Mouse (Mus musculus) liver, adult 2 months (tissue): ENCODE data around the gene Cdk14. TPM values are rescaled to one million over a fixed set of nuclear protein-coding genes. Genes with fewer than 3 reads are reported as not detected.

Experiments
- DNase-seq: peaks from one replicate; pipeline ENCODE4 v3.0.0-alpha.2; 2011; ENCODE audit warnings: low read depth, low spot score; ENCODE audit errors: extremely low read depth
- H3K27ac ChIP-seq: fragments of 200-500 bp; replicated peaks from 2 replicates; pipeline ENCODE4 v1.5.1; 2012; ENCODE audit warnings: low read depth, mild to moderate bottlenecking, control low read depth, inconsistent platforms, low read length; ENCODE audit not compliant: insufficient read depth
- H3K27me3 ChIP-seq: fragments of 200-500 bp; 2 replicates; pipeline ENCODE4 v1.6.1; 2012; ENCODE audit warnings: mild to moderate bottlenecking, moderate library complexity, low read length, inconsistent platforms; ENCODE audit not compliant: control insufficient read depth, insufficient read depth
- H3K36me3 ChIP-seq: fragments of 200-500 bp; 2 replicates; pipeline ENCODE4 v1.6.1; 2012; ENCODE audit warnings: low read length, inconsistent platforms; ENCODE audit not compliant: control insufficient read depth, insufficient read depth
- H3K4me1 ChIP-seq: fragments of 200-500 bp; 2 replicates; pipeline ENCODE4 v1.6.1; 2011; ENCODE audit warnings: low read length; ENCODE audit not compliant: control insufficient read depth, insufficient read depth
- H3K4me3 ChIP-seq: fragments of 200-500 bp; 2 replicates; pipeline ENCODE4 v1.5.1; 2011; ENCODE audit warnings: low read depth, mild to moderate bottlenecking, control low read depth, low read length, moderate library complexity; ENCODE audit not compliant: insufficient read depth
- H3K79me2 ChIP-seq: fragments of 200-500 bp; 2 replicates; pipeline ENCODE4 v1.6.1; 2012; ENCODE audit warnings: inconsistent platforms, mild to moderate bottlenecking, low read length, moderate library complexity; ENCODE audit not compliant: control insufficient read depth, insufficient read depth
- H3K9ac ChIP-seq: fragments of 200-500 bp; 2 replicates; pipeline ENCODE4 v1.6.1; 2012; ENCODE audit warnings: low read depth, mild to moderate bottlenecking, control low read depth, inconsistent platforms, low read length
- CTCF ChIP-seq: fragments of 200-500 bp; IDR thresholded peaks from 2 replicates; pipeline ENCODE4 v1.5.1; 2011; ENCODE audit warnings: low read depth, low read length, control low read depth
- POLR2A ChIP-seq: fragments of 200-500 bp; IDR thresholded peaks from 2 replicates; pipeline ENCODE4 v1.6.1; 2011; ENCODE audit warnings: low read length, control low read depth; ENCODE audit not compliant: insufficient read depth; ENCODE audit errors: extremely low read depth
- WGBS: fragments of 180-500 bp; shearing (Covaris S2); methylation state at CpG from one replicate; pipeline ENCODE4 v1.1.7; 2018; 5-methylcytosine and 5-hydroxymethylcytosine counted together
- polyA plus RNA-seq: library from polyadenylated mRNA; depleted of rRNA; stranded (reverse); fragments of >200 nt; gene quantifications from 2 replicates; pipeline ENCODE4 v1.2.3, GENCODE M21; 2012
- total RNA-seq: library from RNA; depleted of rRNA; stranded (reverse); fragments of >200 nt; gene quantifications from 2 replicates; pipeline ENCODE4 v1.2.3, GENCODE M21; 2014

The Cdk14 gene
- total and polyA plus RNA-seq, 2 experiments = 0.31 to 2.7 TPM

DNA sequence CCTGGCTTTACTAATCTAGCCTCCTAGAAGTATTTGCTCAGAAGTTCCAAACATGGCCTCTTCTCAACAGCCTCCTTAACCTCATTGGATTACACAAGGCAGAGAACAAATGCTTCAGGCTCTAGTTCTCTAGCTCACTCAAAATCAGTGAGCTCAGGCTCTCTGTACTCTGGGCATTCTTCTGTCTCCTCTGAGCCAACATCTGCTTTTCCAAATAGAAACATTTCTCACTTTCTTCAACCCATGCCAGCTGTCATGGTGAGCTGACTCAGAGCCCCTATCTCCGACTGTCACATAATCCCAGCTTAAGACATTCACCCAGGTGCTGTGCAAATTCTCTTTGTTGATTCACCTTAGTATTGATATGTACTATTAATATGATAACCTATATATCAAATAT, 414.5 kb downstream of the Cdk14 start:
- H3K4me1 ChIP-seq = no peaks in the 10 kb centered on the region
- no peaks in the 10 kb centered on the region for H3K27me3 ChIP-seq
- TF ChIP-seq POLR2A = no peak
- no peak for TF ChIP-seq CTCF
- no peak overlapping the region for H3K4me3 ChIP-seq
- H3K36me3 ChIP-seq = no peaks in the 10 kb centered on the region
- H3K9ac ChIP-seq = no peak overlapping the region
- H3K27ac ChIP-seq = no peak overlapping the region
- H3K79me2 ChIP-seq = no peaks in the 10 kb centered on the region
- no peak for DNase-seq
- 82% methylated on average over 1 of the region's 1 CpGs for WGBS

DNA sequence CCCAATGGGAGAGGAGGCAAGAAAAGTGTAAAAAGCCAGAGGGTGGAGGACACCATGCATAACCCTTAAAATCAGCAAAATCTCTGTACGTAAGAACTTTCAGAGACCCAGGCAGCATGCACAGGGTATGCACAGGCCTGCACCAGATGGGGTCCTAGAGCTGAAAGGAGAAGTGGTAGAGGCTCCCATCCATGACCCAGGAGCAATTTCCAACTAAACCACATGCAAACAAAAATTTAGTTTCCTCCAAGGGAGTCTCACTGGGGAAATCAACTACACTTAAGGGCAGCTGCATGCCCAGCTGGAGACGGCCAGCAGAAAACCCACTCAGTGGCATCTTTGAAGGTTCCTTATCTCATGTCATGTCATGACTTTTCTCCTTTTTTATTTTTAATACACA, 415.4 kb downstream of the Cdk14 start:
- no peak for DNase-seq
- Histone ChIP-seq H3K27me3 (no peaks in the 10 kb centered on the region), H3K79me2 (no peaks in the 10 kb centered on the region), H3K36me3 (no peaks in the 10 kb centered on the region), H3K4me3 (no peak overlapping the region), H3K27ac (no peak overlapping the region), H3K9ac (no peak overlapping the region), H3K4me1 (no peaks in the 10 kb centered on the region)
- TF ChIP-seq CTCF (no peak), POLR2A (no peak)
- WGBS = 94% methylated on average over 2 of the region's 2 CpGs

DNA sequence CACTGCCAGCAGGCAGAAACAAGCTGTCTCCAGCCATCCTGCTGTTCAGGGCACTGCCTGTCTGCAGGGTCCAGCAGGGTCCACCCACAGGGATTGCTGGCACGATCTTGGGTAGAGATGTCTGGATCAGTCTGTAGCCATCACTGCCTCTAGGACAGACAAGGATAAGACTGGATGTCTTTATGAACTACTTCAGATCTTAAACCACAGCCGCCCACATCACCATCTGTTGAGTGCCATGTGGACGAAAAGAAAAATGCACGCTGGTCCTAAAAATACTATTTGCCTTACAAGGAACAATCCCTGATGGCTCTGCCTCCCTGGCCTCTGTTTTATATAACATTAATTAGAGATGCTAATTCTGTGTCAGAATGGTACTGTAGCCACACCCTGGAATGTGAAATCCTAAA, 426.9 kb downstream of the Cdk14 start:
- TF ChIP-seq POLR2A (no peak), CTCF (no peak)
- Histone ChIP-seq H3K27ac (no peak overlapping the region), H3K36me3 (no peaks in the 10 kb centered on the region), H3K79me2 (no peaks in the 10 kb centered on the region), H3K4me3 (no peak overlapping the region), H3K9ac (no peak overlapping the region), H3K27me3 (no peaks in the 10 kb centered on the region), H3K4me1 (no peaks in the 10 kb centered on the region)
- WGBS = 88% methylated on average over 4 of the region's 4 CpGs
- DNase-seq = no peak

DNA sequence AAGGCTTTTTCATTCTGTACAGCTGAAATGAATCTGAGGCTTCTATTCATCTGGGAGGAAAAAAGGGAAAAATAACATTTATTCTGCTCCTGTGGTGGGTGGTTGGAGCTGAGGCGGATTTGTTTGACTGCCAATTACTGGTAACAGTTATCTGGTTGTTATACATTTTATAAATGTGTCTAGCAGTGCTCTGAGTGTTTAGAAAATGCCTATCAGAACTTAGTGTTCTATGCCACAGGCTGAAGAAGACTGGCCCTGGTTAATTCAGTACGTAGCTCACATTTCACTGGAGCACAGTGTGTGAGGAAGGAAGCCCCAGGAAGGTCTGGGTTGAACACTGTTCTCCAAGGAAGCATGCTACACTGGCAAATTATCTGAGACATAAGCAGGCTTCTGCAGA, 429.1 kb downstream of the Cdk14 start:
- H3K79me2 ChIP-seq = no peaks in the 10 kb centered on the region
- no peaks in the 10 kb centered on the region for H3K36me3 ChIP-seq
- H3K9ac ChIP-seq = no peak overlapping the region
- no peak overlapping the region for H3K4me3 ChIP-seq
- H3K27ac ChIP-seq = no peak overlapping the region
- no peaks in the 10 kb centered on the region for H3K4me1 ChIP-seq
- DNase-seq = no peak
- 86% methylated on average over 2 of the region's 2 CpGs for WGBS
- H3K27me3 ChIP-seq = no peaks in the 10 kb centered on the region
- TF ChIP-seq POLR2A = no peak
- no peak for TF ChIP-seq CTCF

DNA sequence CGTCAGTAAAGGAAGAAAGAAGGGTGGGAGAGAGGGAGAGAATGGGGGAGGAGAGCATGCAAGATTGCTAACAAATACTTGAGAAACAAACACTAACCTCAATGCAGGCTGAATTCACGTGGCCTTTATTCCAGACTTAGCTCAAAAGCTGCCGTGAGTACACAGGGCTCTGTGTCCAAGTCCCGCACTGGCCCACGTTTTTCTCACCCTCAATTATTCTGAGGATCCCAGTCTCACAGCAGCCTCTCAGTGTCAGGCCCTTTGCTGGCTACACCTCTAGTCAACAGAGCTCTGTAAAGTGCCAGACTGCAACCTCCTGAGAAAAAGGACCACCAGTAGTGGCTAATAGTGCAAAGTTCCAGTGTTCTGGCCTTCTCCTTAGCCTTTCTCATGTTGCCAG, 429.9 kb downstream of the Cdk14 start:
- no peak for DNase-seq
- no peak for TF ChIP-seq POLR2A
- TF ChIP-seq CTCF = no peak
- Histone ChIP-seq H3K4me3 (no peak overlapping the region), H3K79me2 (no peaks in the 10 kb centered on the region), H3K9ac (no peak overlapping the region), H3K36me3 (no peaks in the 10 kb centered on the region), H3K27ac (no peak overlapping the region), H3K27me3 (no peaks in the 10 kb centered on the region), H3K4me1 (no peaks in the 10 kb centered on the region)
- 74% methylated on average over 5 of the region's 5 CpGs for WGBS

DNA sequence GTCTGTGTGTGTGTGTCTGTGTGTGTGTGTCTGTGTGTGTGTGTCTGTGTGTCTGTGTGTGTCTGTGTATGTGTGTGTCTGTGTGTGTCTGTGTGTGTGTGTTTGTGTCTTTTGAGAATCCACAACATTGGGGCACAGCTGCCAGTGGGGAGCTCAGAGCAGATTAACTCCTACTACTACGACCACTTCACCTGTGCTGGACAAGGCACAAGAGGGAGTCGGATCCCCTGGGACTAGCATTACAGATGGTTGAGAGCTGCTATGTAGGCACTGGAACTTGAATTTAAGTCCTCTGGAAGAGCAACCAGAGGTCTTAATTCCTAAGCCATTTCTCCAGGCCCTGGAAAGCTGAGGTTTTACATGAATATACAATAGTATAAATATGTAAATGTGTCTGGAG, 433.9 kb downstream of the Cdk14 start:
- Histone ChIP-seq H3K4me1 (no peaks in the 10 kb centered on the region), H3K4me3 (no peak overlapping the region), H3K9ac (no peak overlapping the region), H3K36me3 (no peaks in the 10 kb centered on the region), H3K27me3 (no peaks in the 10 kb centered on the region), H3K27ac (no peak overlapping the region), H3K79me2 (no peaks in the 10 kb centered on the region)
- TF ChIP-seq POLR2A (no peak), CTCF (no peak)
- 87% methylated on average over 2 of the region's 2 CpGs for WGBS
- DNase-seq = no peak
